Mouse (Mus musculus) hindbrain, embryonic 11.5 days (tissue): ENCODE results near the gene Shisa2. TPM values are rescaled to one million over a fixed set of nuclear protein-coding genes. Genes with fewer than 3 reads are reported as not detected.
"Not testable (repeated sequence)": the region's sequence is repeated elsewhere in the genome, so short reads cannot be mapped to it uniquely, and the experiment has no call there.

ENCODE experiments used
- ATAC-seq: fragments of 200-750 bp; cut with Nextera tagmentation; 2 replicates; pipeline ENCODE4 v1.8.0; 2017; ENCODE audit warnings: mild to moderate bottlenecking, moderate TSS enrichment, moderate library complexity; ENCODE audit not compliant: low FRiP score
- DNase-seq: peaks from one replicate; pipeline ENCODE4 v3.0.0-alpha.2; 2015; ENCODE audit warnings: low spot score
- H3K27ac ChIP-seq: fragments of 300-500 bp; sonication (generic); 2 replicates; pipeline ENCODE4 v1.5.1; 2014; ENCODE audit warnings: mild to moderate bottlenecking, low read depth, low read length
- H3K27me3 ChIP-seq: fragments of 300-500 bp; sonication (generic); 2 replicates; pipeline ENCODE4 v1.6.1; 2014; ENCODE audit warnings: mild to moderate bottlenecking, low read length, moderate library complexity, mixed read lengths; ENCODE audit not compliant: control insufficient read depth, insufficient read depth
- H3K36me3 ChIP-seq: fragments of 300-500 bp; sonication (generic); 2 replicates; pipeline ENCODE4 v1.6.1; 2014; ENCODE audit warnings: mild to moderate bottlenecking, low read length, moderate library complexity, mixed read lengths; ENCODE audit not compliant: control insufficient read depth, insufficient read depth
- H3K4me1 ChIP-seq: fragments of 300-500 bp; sonication (generic); replicated peaks from 2 replicates; pipeline ENCODE4 v1.6.1; 2014; ENCODE audit warnings: low read length, mixed read lengths; ENCODE audit not compliant: control insufficient read depth, insufficient read depth
- H3K4me2 ChIP-seq: fragments of 300-500 bp; sonication (generic); replicated peaks from 2 replicates; pipeline ENCODE4 v1.6.1; 2014; ENCODE audit warnings: mild to moderate bottlenecking, low read depth, low read length
- H3K4me3 ChIP-seq: fragments of 300-500 bp; sonication (generic); 2 replicates; pipeline ENCODE4 v1.5.1; 2014; ENCODE audit warnings: low read depth, low read length
- H3K9ac ChIP-seq: fragments of 300-500 bp; sonication (generic); 2 replicates; pipeline ENCODE4 v1.6.1; 2014; ENCODE audit warnings: low read depth, low read length
- H3K9me3 ChIP-seq: fragments of 300-500 bp; sonication (generic); 2 replicates; pipeline ENCODE4 v1.6.1; 2016; ENCODE audit warnings: low read length; ENCODE audit not compliant: control insufficient read depth
- WGBS: fragments of 180-500 bp; shearing (Covaris S2); extraction: QIAGEN DNeasy Blood & Tissue Kit; methylation state at CpG from one replicate; pipeline ENCODE4 v1.1.7; 2014; 5-methylcytosine and 5-hydroxymethylcytosine counted together
- polyA plus RNA-seq: library from polyadenylated mRNA; unstranded; fragments of >200 nt; fragmentation: Nextera tagmentation; extraction: Ambion mirVana; gene quantifications from 2 replicates; pipeline ENCODE4 v1.2.1, GENCODE M21; 2014

Gene Shisa2
- polyA plus RNA-seq, 1 experiment from 2014 or later: 15.7 TPM

GRCm38 (mm10) chr14:59604002-59604645 lies 21.0 kb upstream of the Shisa2 start:
- Histone ChIP-seq H3K9me3 (no peaks in the 10 kb centered on the region), H3K27me3 (no peaks in the 10 kb centered on the region), H3K36me3 (no peaks in the 10 kb centered on the region), H3K4me1 (no peaks in the 10 kb centered on the region), H3K27ac (no peak overlapping the region), H3K4me2 (no peak overlapping the region), H3K4me3 (no peak overlapping the region), H3K9ac (no peak overlapping the region)
- 67% methylated on average over 5 of the region's 5 CpGs for WGBS
- ATAC-seq: no peak
- DNase-seq: peak; percentile 39

GRCm38 (mm10) chr14:59605671-59606353 lies 19.3 kb upstream of the Shisa2 start:
- no peak overlapping the region for H3K27ac ChIP-seq
- H3K9ac ChIP-seq: no peak overlapping the region
- peak; percentile 79 for DNase-seq
- H3K4me1 ChIP-seq: no peaks in the 10 kb centered on the region
- H3K36me3 ChIP-seq: no peaks in the 10 kb centered on the region
- H3K4me3 ChIP-seq: no peak overlapping the region
- no peak for ATAC-seq
- no peaks in the 10 kb centered on the region for H3K27me3 ChIP-seq
- no peak overlapping the region for H3K4me2 ChIP-seq
- WGBS: 24% methylated on average over 5 of the region's 5 CpGs
- no peaks in the 10 kb centered on the region for H3K9me3 ChIP-seq

GRCm38 (mm10) chr14:59607021-59607420 lies 18.1 kb upstream of the Shisa2 start:
- no peak overlapping the region for H3K9ac ChIP-seq
- DNase-seq: no peak
- no peaks in the 10 kb centered on the region for H3K9me3 ChIP-seq
- H3K4me2 ChIP-seq: no peak overlapping the region
- no peaks in the 10 kb centered on the region for H3K36me3 ChIP-seq
- H3K27me3 ChIP-seq: no peaks in the 10 kb centered on the region
- WGBS: 54% methylated on average over 3 of the region's 3 CpGs
- H3K4me1 ChIP-seq: no peaks in the 10 kb centered on the region
- H3K27ac ChIP-seq: no peak overlapping the region
- ATAC-seq: no peak
- H3K4me3 ChIP-seq: no peak overlapping the region

- Histone ChIP-seq H3K36me3 (no peaks in the 10 kb centered on the region), H3K4me2 (no peak overlapping the region), H3K27me3 (no peaks in the 10 kb centered on the region), H3K9me3 (no peaks in the 10 kb centered on the region), H3K9ac (no peak overlapping the region), H3K27ac (no peak overlapping the region), H3K4me3 (no peak overlapping the region), H3K4me1 (no peaks in the 10 kb centered on the region)
- peak; percentile 80 for DNase-seq
- 53% methylated on average over 14 of the region's 14 CpGs for WGBS
- ATAC-seq: no peak
Measured at GRCm38 (mm10) chr14:59612920-59613625, 12.0 kb upstream of the Shisa2 start.

- H3K27ac ChIP-seq, H3K9me3 ChIP-seq, H3K4me1 ChIP-seq, H3K27me3 ChIP-seq, H3K9ac ChIP-seq, H3K4me2 ChIP-seq, H3K4me3 ChIP-seq, DNase-seq, H3K36me3 ChIP-seq, ATAC-seq: not testable (repeated sequence)
- WGBS: 85% methylated on average over 3 of the region's 3 CpGs
Measured at GRCm38 (mm10) chr14:59614149-59614548, 11.0 kb upstream of the Shisa2 start.

- ATAC-seq: no peak
Measured at GRCm38 (mm10) chr14:59616802-59617201, 8.3 kb upstream of the Shisa2 start.

GRCm38 (mm10) chr14:59624326-59624885 lies 702 bp upstream of the Shisa2 start:
- H3K4me1 ChIP-seq: no peaks in the 10 kb centered on the region; the same call in 1 of the 2 replicates
- no peak overlapping the region for H3K4me2 ChIP-seq
- H3K9me3 ChIP-seq: no peaks in the 10 kb centered on the region
- no peak overlapping the region for H3K9ac ChIP-seq
- ATAC-seq (0 out of 2 replicates have a peak, but pooled peaks have one; percentile 2), DNase-seq (no peak)
- H3K27ac ChIP-seq: no peak overlapping the region
- no peaks in the 10 kb centered on the region for H3K36me3 ChIP-seq
- no peak overlapping the region for H3K4me3 ChIP-seq
- 42% methylated on average over 9 of the region's 9 CpGs for WGBS
- H3K27me3 ChIP-seq: peaks cover 10% of the 10 kb centered on the region; the same call in 1 of the 2 replicates

More at GRCm38 (mm10) chr14:59616802-59617201, 8.3 kb upstream of the Shisa2 start:
- H3K27me3 ChIP-seq: no peaks in the 10 kb centered on the region
- H3K9ac ChIP-seq: no peak overlapping the region
- H3K4me2 ChIP-seq: no peak overlapping the region
- DNase-seq: no peak
- no peaks in the 10 kb centered on the region for H3K9me3 ChIP-seq
- H3K4me3 ChIP-seq: no peak overlapping the region
- H3K4me1 ChIP-seq: no peaks in the 10 kb centered on the region
- no peak overlapping the region for H3K27ac ChIP-seq
- WGBS: 78% methylated on average over 7 of the region's 7 CpGs
- no peaks in the 10 kb centered on the region for H3K36me3 ChIP-seq

- peak; percentile 82 for DNase-seq
- Histone ChIP-seq H3K27me3 (peaks cover 10% of the 10 kb centered on the region; the same call in 1 of the 2 replicates), H3K9ac (peak overlapping the region; percentile 71), H3K4me2 (peak overlapping the region; percentile 79), H3K27ac (peak overlapping the region; percentile 77), H3K9me3 (no peaks in the 10 kb centered on the region), H3K4me1 (no peaks in the 10 kb centered on the region; the same call in 1 of the 2 replicates), H3K4me3 (peak overlapping the region; percentile 62), H3K36me3 (no peaks in the 10 kb centered on the region)
- peak; percentile 73 for ATAC-seq
- WGBS: 0% methylated on average over 51 of the region's 51 CpGs
Measured at GRCm38 (mm10) chr14:59625806-59626364, 777 bp downstream of the Shisa2 start.
